Mouse (Mus musculus): ENCODE results near the gene Sncg.
"Not testable (repeated sequence)": the region's sequence is repeated elsewhere in the genome, so short reads cannot be mapped to it uniquely, and the experiment has no call there.

Gene Sncg

DNA sequence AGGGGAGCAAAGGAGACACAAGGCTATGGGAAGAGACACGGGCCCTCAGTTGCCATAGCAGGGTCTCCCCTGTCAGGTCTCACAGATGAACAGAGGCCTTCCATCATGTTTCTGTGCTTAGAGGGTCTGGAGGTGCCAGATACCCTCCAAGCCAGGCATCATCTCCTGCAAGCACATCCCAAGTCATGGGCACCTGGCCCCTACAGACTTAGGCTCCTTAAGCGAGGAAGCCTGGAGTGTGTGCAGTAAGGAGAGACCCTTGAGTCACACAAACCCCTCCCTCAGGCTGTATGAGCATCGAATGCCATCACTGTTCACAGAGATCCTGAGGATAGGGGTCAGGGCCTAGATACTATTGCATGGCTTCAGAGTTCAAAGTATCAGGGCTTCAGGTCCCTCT is 3.7 kb downstream of the Sncg start:
- DNase-seq (ENCODE audit: low read depth, low spot score): no peak

DNA sequence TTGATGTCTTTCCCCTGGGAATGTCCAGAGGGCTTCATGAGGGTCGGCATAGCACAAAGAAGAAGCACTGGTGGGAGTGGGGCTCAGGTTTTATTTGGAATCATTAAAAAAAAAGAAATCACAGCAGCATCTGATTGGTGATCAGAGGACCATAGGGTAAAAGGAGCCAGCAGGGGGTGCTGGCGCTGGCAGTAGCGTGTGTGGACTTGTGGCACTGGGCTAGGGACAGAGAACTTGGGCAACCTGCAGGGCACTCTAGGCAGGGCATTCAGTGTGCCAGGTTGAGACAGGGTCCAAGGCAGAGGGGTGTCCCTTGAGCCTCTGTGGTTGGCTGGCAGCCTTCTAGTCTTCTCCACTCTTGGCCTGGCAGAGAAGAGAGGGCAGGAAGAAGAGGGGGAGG is 4.4 kb downstream of the Sncg start:
- DNase-seq (ENCODE audit: low read depth, low spot score): no peak

DNA sequence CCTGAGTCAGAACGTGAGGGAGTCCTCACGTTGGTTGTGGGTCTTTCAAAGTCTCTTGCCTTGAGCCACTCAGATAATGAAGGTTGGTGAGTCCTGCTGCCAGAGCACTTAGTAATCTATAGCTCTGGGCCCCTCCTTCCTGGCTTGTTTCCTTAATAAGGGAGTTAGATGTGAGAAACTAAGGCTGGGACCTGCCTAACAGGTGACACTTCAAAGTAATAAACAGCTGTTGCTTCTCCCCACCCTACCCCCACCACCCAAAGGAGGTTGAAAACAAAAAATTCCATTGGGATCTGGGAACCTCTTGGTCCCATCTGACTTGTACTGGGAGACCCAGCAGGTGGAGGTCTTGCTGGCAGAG is 9.5 kb downstream of the Sncg start:
- DNase-seq (ENCODE audit: low read depth, low spot score): no peak

DNA sequence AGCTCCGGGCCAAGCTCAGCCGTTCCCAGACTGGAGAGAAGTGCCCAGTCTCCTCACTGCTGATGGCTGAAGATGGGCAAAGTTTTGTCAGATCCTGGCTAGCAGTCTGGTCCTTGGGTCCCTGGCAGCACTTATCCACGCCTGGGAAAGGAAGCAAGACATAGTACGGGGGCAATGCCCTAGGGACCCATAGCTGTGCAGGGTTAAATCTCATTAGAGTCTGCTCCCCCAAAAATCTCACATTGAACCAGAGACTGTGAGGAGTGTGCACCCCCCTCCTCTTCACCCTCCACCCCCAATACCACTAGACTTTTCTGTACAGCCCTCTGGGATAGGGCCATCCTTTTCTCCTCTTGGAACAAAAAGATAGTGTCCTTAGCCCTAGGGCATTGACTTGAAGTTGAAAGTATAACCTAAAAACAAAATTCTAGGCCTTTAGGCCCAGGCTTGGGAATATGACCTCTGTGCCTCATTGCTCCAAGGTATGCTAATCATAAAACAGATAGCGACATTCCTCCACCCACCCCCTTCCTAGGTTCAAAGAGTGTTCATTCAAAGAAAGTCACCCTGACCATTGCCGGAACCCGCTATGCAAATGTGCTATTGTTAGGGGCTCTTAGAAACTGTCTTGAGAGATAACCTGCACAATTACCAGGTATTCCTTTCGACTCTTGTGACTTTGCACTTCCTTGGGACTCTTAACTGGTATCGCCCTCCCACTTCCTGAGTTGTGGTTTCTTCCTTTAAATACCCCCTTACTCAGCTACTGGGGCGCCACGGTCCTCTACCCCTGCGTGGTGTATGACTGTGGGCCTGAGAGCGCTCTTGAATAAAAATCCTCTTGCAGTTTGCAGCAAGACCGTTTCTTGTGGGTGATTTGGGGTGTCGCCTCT is 10.1 kb downstream of the Sncg start:
- not testable (repeated sequence) for DNase-seq (ENCODE audit: low read depth, low spot score)

DNA sequence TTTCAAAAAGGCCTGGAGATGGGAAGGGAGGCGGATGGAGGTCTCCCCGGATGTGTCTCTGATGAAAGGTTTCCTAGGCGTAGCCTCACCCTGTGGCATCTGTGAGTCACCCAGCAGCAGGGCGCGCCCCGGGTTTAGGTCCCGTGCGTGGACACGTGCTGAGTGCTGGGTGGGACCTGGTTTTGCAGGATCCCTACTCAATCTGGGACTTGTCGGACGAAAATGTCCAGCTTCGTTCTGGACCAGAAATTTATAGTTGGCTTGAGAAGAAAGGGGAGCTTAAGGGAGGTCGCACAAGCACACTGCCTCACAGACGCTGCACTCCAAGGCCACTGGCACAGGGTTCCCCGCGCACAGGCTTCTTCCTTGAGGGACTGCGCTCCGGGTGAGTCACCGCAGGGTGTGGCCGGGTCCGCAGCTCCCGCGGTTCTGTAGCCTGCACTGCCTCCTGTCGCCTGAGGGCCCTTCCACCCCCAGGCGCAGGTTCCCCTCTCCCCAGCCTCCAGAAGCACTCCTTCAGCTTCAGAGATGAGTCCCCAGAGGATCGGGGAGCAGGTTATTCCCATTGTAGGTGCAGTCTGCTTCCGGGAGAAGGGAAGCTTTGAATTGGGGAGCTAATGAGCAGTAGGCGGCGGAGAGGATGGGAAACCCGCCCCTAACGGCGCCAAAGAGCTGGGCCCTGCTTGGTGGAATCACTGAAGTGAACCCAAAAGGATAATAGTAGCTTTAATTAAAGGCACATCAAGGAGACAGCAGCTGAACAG is 10.9 kb downstream of the Sncg start:
- no peak for DNase-seq (ENCODE audit: low read depth, low spot score)

DNA sequence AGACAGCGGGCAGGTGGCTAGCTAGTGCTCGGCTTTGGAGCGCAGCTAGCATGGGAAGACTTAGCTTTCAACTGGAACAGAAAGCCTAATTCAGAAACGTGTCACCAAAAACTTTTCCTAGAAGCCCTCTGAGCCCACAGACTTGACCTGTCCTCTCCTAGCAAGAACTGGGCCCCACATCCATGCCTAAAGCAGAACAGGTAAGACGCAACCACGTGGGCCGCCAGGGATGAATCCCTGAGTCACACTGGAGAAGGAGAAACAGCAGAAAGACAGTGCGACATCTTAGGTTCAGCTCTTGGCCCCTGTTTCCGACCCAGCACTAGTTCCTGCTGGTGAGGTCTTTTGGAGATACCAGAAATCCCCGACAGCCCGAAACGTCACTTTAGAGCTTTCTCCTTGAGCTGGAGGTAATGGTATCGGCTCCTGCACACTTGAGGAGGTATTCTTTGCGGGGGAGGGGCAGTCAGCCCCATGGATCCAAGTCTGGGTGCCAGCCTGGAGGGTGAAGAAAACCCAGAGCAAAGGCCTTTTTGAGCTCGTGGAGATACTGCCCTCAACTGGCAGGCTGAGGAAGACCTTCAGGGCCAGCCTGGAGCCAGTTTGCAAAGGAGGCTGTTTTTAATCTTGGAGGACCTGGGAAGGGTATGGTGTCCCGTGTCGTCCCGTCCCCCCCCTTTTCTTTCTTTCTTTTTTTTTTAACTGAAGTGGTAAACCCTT is 11.7 kb downstream of the Sncg start:
- no peak for DNase-seq (ENCODE audit: low read depth, low spot score)

DNA sequence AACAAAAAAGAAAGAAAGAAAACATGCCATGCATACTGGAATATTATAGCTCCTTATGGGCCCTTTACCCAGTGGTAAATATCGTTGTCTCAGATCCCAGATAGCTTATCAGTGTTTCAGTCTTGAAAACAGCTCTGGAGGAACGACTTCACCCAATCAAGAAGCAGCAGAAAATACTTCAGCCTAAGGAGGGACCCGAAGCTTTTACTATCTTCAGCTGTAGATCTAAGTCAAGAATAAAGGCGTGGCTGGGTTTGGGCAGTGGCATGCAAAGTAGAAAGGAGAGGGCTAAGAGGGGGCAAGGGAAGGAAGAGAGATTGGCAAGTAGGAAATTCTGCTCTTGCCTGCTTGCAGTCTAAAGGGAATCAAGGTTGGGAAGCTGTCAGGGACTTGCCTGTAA is 12.5 kb downstream of the Sncg start:
- no peak for DNase-seq (ENCODE audit: low read depth, low spot score)

DNA sequence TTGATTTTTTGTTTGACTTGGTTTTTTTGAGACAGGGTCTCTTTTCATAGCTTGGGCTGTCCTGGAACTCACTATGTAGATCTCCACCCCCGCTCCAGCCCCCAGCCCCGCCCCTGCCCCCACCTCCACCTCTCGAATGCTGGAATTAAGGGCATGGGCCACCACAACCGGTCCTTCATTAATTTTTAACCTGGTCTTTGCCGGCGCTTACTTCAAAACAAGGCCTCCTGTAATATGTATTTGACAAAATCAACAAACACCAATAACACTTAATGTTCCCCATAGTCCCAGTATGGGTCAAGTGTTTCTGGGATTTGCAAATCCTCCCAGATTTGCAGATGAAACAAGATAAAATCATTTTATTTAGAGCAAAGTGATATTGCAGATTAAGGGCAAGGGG is 14.3 kb downstream of the Sncg start:
- no peak for DNase-seq (ENCODE audit: low read depth, low spot score)

DNA sequence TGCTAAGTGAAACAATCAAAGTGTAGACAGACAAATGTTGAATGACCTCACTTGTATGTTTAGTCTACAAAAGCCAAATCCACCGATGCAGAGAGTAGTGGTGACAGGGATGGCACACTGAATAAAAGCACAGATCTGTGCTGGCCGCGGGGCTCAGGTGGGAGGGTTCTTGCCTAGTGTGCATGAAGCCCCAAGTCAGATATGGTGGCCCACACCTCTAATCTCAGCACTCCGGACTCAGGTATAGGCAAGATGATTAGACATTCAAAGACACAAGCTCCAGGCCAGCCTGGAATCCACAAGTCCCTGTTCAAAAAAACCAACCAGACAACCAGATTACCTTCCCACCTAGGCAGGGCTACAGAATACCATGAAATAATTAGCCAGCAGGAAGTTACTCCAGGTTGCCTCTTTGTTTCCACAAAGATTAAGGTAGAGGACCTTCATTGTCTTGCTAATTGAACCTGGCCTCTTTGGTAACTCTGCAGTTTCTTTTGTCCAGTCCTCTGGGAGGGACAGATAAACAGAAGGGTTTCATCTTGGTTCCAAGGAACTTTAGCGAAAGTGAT is 14.8 kb downstream of the Sncg start:
- no peak for DNase-seq (ENCODE audit: low read depth, low spot score)

DNA sequence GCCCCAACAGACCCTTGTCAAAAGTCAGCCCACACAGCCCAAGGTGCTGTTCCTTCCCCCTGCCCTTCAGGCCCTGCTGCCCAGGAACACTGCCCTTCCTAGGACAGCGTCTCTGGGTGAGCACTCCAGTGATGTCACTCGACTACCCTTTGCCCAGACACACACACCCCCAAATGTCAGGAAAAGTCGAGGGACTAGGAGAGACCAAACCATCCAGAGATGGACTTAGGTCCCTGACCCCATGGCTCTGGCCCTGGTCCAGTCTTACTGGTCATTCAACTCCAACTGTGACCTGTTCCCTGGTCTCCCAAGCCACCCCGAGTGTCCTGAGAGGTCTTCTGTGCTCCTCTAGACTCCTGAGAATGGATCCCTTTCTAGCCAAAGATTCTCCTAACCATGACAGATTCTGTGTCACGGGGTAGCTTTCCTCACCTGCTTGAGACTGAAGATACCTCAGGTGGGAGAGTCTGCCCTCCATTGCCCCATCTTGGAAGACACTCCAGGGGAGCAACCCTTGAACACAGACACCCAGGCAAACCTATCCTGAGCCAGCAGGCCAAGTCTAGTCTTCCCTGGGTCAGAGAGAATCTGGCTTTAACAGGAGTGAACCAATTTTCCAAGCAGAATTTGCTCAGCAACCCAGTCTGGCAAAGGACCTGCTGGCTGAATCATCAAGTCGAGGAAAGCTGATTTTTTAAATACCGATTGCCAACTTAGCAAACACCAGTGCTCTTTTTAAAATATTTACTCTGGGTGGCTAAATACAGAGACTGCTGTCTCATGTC is 16.7 kb downstream of the Sncg start:
- DNase-seq (ENCODE audit: low read depth, low spot score): no peak

DNA sequence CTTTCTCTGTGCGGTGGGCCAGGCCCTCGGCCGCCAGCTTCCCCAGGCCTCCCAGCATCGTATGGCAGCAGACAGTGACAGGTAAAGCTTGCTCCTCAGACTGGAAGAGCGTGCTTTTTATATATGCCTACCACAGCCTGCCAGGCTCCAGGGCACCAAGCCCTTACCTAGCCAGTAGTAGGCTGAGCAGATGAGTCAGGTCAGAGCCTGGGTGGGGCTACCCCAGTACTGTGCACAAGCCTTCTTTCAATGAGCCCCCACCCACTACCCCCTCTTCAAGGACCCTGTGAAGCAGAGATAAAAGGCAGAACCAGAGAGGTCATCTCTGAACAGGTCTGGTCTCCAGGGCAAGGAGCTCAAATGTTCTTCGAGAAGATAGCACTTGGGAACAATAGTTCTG is 19.3 kb downstream of the Sncg start, which contains the start of gene Fam25c:
Gene Fam25c (minus strand): TSS at position 133 of the 400 bp plus-strand sequence.
- no peak for DNase-seq (ENCODE audit: low read depth, low spot score)

DNA sequence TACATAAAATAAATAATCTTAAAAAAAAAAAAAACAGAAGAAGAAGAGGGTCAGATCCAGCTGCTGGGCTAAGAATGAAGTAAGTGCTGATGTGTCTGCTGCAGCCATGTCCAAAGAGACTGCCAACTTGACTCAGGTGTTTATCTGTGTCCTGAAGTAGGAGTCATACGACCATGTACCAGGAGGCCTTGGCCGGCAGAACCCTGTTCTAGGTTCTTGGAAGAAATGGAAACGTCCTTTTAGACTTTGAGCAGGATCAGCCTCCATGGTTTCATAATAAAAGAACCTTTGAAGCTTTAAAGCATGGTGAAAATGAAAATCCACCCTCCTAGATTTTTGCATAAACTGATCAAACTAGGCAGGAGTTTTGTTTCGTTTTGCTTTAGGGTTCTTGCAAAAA is 20.1 kb downstream of the Sncg start:
- no peak for DNase-seq (ENCODE audit: low read depth, low spot score)

DNA sequence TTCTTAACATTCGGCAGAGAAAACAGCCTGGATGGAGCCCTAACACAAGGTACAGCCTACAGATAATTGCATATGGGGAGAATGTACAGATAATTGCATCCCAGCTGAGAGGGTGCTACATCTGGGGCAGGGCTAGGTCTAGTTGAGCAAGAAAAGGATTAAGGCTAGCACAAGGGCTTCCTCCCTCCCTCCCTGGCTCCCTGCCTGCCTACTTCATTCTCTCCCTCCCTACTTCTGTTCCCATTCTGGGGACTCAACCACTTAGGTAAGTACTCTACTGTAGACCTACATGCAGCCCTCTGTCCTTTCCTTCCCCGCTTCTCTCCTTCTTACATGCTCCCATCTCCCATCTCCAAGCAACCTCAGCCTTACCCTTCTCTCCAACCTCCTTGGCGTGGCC is 21.3 kb downstream of the Sncg start:
- DNase-seq (ENCODE audit: low read depth, low spot score): no peak

DNA sequence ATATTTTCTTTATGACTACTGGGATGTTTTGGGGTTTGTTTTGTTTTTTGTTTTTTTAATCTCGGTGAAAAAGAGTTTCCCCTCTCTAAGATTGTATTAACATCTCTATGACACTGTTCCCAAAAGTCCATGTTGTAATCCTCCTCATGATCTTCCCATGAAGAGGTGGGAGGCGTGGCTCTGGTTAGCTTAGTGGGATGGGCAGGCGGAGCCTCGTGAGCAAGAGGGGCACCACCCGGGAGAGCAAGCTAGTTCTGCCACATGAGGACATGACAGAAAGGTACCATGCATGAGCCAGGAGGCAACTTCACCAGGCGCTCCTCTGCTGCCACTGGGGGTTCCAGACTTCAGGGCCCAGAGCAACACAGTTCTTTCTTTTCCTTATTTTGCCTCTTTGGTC is 22.1 kb downstream of the Sncg start:
- no peak for DNase-seq (ENCODE audit: low read depth, low spot score)

DNA sequence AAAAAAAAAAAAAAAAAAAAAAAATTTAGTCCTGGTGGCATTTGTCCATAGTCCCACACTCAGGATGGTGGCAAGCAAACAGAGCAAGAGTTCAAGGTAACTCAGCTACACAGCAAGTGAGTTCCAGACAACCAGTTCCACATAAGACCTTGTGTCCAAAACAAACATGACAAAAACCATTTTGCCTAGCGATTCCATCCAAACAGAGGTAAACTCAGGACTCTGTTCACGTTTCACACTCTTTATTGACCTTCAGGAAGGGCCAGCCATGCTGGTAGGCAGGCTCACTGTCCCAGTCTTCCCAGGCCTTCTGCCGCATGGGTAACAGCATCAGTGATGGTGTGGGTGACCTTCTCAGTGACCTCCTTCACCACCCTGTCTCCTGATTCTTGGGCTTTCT is 22.9 kb downstream of the Sncg start:
- no peak for DNase-seq (ENCODE audit: low read depth, low spot score)

DNA sequence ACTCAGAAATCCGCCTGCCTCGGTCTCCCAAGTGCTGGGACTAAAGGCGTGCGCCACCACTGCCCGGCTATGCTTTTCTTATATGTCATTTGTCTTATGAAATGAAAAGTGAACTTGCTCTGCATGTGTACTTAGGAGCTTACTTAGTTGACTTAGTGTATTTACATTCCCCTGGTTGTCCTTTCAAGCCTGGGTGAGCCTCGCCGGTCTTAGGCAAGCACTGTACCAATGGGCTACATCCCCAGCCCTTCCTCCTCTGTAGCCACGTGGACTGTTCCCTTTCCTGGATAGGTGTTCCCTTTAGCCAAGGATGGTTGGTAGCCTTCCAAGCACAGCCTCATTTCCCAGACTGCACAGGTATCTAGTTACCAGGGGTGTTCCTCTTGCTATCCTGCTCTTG is 25.6 kb downstream of the Sncg start:
- DNase-seq (ENCODE audit: low read depth, low spot score): no peak

DNA sequence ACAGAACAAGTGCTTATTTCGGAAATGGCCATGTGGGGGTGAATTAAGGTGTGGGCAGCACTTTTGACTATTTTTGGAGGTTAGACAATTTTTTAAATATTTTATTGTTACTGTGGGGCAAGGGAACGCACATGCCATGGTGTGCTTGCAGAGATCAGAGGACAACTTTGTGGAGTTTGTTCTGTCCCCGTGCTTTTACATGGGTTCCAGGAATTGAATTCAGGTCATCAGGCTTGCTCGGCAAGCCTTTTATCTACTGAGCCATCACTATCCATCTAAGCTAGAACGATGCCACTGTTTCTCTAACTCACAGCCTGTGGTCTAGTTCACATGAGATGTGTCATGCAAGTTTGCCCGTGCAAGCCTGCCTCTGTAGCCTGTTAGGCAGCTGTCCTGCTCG is 26.3 kb downstream of the Sncg start:
- no peak for DNase-seq (ENCODE audit: low read depth, low spot score)

DNA sequence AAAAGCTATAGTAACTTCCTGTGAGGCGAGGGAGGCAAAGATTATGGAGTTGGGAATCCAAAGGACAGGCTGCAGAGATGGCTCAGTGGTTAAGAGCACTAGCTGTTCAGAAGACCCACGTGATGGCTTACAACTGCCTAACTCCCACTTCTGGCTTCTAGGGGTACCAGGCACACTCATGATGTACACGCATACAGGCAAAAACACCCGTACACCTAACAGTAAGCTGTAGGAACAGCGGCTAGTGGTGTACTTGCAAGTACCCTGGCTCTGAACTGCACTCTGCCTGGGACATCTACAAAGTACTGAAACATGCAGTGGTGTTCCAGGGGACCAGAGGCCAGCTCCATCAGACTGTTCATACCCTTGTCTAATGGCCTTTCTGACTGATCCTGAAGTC is 27.5 kb downstream of the Sncg start:
- no peak for DNase-seq (ENCODE audit: low read depth, low spot score)

DNA sequence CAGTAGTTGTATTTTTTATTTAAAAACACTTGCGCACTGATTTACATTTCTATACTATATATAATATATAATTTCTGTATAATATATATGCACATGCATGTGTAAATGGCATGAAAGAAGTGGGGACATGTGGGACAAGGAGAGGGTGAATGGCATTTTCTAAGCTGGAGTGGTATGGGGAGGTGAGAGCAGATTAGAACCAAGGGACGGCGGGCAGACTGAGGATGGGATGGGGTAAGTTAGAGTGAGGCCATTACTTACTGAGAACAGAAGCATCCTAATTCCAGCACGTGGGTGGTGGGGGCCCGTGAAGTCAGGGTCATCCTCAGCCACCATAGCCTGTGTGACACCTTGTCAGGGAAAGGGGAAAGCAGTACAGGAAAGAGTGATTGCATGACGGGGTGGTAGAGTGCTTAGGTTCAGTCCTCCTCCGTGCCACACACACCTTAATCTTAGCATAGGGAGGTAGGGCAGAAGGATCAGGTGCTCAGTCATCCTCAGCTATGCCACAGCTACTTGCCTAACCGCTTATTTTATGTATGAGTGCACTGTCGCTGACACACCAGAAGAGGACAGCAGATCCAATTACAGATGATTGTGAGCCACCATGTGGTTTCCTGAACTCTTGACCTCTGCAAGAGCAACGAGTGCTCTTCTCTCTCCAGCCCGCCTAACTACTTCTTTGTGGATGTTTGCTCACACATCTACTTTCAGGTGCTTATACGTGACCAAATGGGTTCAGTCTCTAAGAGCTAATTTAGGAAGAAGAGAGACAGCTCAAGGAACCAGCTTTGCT is 28.6 kb downstream of the Sncg start:
- DNase-seq (ENCODE audit: low read depth, low spot score): no peak

DNA sequence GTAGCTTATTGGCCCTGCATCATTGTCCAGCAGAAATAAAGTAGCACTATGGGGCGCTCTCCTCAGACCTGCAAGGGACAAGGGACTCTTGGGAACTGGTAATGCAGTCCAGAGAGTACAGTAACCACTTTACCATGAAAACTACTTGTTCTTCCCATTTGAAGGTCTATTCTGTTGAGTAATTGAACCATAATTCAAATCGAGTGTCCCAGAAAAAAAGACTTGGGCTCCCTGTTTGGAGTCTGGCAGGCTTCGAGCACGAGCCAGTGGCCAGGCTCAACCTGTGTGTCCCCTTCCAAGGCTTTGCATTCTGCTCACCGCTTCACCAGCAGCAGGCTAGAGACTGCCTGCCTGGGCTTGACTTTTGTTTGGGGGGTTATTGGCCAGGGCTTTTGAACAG is 30.2 kb downstream of the Sncg start:
- DNase-seq (ENCODE audit: low read depth, low spot score): no peak

Measured in brain, embryonic 18.5 days (tissue).